Mouse (Mus musculus) heart, postnatal 0 days (tissue): ENCODE data around the gene Chdh. TPM values are rescaled to one million over a fixed set of nuclear protein-coding genes. Genes with fewer than 3 reads are reported as not detected.

Source experiments
- ATAC-seq: fragments of 200-750 bp; cut with Nextera tagmentation; 2 replicates; pipeline ENCODE4 v1.8.0; 2017; ENCODE audit warnings: low read depth, moderate number of reproducible peaks, moderate library complexity; ENCODE audit not compliant: insufficient read depth
- DNase-seq: peaks from one replicate; pipeline ENCODE4 v3.0.0-alpha.2; 2016; ENCODE audit warnings: low spot score
- H3K27ac ChIP-seq: fragments of 300-500 bp; sonication (generic); 2 replicates; pipeline ENCODE4 v1.5.1; 2014; ENCODE audit warnings: low read depth, mild to moderate bottlenecking
- H3K27me3 ChIP-seq: fragments of 300-500 bp; sonication (generic); 2 replicates; pipeline ENCODE4 v1.6.1; 2014; ENCODE audit warnings: low read length, mixed read lengths; ENCODE audit not compliant: control insufficient read depth, insufficient read depth
- H3K36me3 ChIP-seq: fragments of 300-500 bp; sonication (generic); replicated peaks from 2 replicates; pipeline ENCODE4 v1.6.1; 2014; ENCODE audit warnings: low read length, mixed read lengths; ENCODE audit not compliant: control insufficient read depth, insufficient read depth
- H3K4me1 ChIP-seq: fragments of 300-500 bp; sonication (generic); 2 replicates; pipeline ENCODE4 v1.6.1; 2014; ENCODE audit warnings: antibody characterized with exemption; ENCODE audit not compliant: control insufficient read depth, insufficient read depth
- H3K4me2 ChIP-seq: fragments of 300-500 bp; sonication (generic); 2 replicates; pipeline ENCODE4 v1.6.1; 2014; ENCODE audit warnings: low read depth, mild to moderate bottlenecking, low read length, moderate library complexity
- H3K4me3 ChIP-seq: fragments of 300-500 bp; sonication (generic); 2 replicates; pipeline ENCODE4 v1.5.1; 2014; ENCODE audit warnings: low read depth, low read length
- H3K9ac ChIP-seq: fragments of 300-500 bp; sonication (generic); replicated peaks from 2 replicates; pipeline ENCODE4 v1.6.1; 2014; ENCODE audit warnings: low read depth, low read length, mixed read lengths
- H3K9me3 ChIP-seq: fragments of 300-500 bp; sonication (generic); replicated peaks from 2 replicates; pipeline ENCODE4 v1.6.1; 2016; ENCODE audit warnings: low read length; ENCODE audit not compliant: control insufficient read depth
- CTCF ChIP-seq: IDR thresholded peaks from 2 replicates; pipeline ENCODE4 v1.5.1; 2016; ENCODE audit warnings: antibody characterized with exemption, control low read depth, low read depth
- EP300 ChIP-seq: IDR thresholded peaks from 2 replicates; pipeline ENCODE4 v1.6.1; 2016; ENCODE audit warnings: antibody characterized with exemption, low read depth
- WGBS: fragments of 180-500 bp; shearing (Covaris S2); extraction: QIAGEN DNeasy Blood & Tissue Kit; methylation state at CpG from one replicate; pipeline ENCODE4 v1.1.7; 2014; 5-methylcytosine and 5-hydroxymethylcytosine counted together
- polyA plus RNA-seq: library from polyadenylated mRNA; unstranded; fragments of >200 nt; fragmentation: Nextera tagmentation; extraction: Ambion mirVana; gene quantifications from 2 replicates; pipeline ENCODE4 v1.2.1, GENCODE M21; 2015
- total RNA-seq: library from RNA; depleted of rRNA; stranded (reverse); fragments of >200 nt; gene quantifications from 2 replicates; pipeline ENCODE4 v1.2.3, GENCODE M21; 2014; ENCODE audit warnings: low replicate concordance

Chdh gene
- total and polyA plus RNA-seq, 2 experiments from 2014 or later = not detected

DNA sequence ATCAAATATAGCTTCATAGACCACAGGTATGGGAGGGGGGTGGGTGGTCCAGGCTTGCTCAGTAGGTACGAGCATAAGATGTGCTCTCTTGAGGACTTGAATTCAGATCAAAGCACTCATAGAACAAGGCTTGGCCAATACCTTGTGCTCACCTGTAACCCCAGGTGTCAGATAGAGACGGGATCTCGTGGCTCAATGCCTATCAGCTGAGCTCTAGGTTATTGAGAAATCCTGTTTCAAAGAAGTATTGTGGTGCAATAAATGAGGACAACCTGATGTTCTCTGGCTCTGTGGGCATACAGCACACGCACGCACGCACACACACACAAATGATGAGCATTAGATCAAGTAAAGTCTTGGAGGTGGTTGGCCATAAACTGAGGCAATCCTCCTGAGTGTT is 31.9 kb upstream of the Chdh start:
- 88% methylated on average over 6 of the region's 6 CpGs for WGBS

GRCm38 (mm10) chr14:29978254-29979204 is 30.3 kb upstream of the Chdh start, which contains the start of gene Actr8:
Gene Actr8 (plus strand): TSS chr14:29978337.
- peaks cover 50% of the 10 kb centered on the region for H3K36me3 ChIP-seq
- no peaks in the 10 kb centered on the region for H3K27me3 ChIP-seq
- peak within 1 kb of the TSS; percentile 92 for H3K27ac ChIP-seq
- H3K4me1 ChIP-seq = peaks cover 8% of the 10 kb centered on the region; the same call in 1 of the 2 replicates
- peak; percentile 96 for ATAC-seq
- H3K9ac ChIP-seq = peak within 1 kb of the TSS; percentile 80
- 1% methylated on average over 44 of the region's 44 CpGs for WGBS
- DNase-seq = peak; percentile 90
- TF ChIP-seq CTCF (no peak), EP300 (peak; percentile 74; the same call in 1 of the 2 replicates)
- peak within 1 kb of the TSS; percentile 78 for H3K4me3 ChIP-seq
- peak within 1 kb of the TSS; percentile 77 for H3K4me2 ChIP-seq
- H3K9me3 ChIP-seq = no peaks in the 10 kb centered on the region

More for the DNA sequence above, 31.9 kb upstream of the Chdh start:
- Histone ChIP-seq H3K9me3 (no peaks in the 10 kb centered on the region), H3K4me1 (peaks cover 8% of the 10 kb centered on the region; the same call in 1 of the 2 replicates), H3K4me2 (no peak overlapping the region), H3K4me3 (no peak overlapping the region), H3K27me3 (no peaks in the 10 kb centered on the region), H3K36me3 (peaks cover 50% of the 10 kb centered on the region), H3K9ac (no peak overlapping the region), H3K27ac (no peak overlapping the region)
- TF ChIP-seq EP300 = no peak
- no peak for TF ChIP-seq CTCF
- ATAC-seq (no peak), DNase-seq (no peak)

DNA sequence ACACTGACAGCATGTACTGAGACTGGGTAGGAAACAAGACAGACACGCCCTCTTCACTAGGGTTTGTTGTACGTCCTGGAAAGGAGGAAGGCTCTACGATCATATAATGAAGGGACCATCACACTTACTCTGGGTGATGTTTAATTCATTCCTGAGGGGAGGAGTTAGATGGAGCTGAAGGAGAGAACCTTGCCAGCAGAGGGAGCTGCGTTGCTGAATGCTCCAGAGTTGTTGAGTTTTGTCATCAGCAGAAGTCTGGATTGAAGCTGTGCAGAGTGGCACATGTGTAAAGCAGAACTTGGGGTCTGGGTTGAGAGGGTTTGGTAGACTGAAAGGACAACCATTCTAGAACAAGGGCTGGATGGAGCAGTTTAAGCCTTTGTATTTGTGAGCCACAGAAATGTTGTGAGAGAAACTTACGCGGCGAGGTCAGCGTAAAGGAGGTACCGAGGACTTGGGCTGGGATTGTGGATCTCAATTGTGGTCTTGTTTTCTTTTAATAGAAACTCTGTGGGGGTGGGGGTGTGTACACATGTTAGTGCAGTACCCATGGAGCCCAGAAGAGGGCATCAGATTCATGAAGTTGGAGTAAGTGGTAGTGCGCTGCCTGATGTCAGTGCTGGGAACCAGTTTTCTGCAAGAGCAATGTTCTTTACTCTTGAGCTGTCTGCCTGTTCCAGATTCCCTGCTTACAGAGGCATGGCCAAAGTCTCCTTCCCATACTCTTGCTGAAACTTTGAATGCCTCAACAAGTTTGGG is 28.2 kb upstream of the Chdh start:
- DNase-seq (no peak), ATAC-seq (no peak)
- H3K4me2 ChIP-seq = no peak overlapping the region
- no peaks in the 10 kb centered on the region for H3K9me3 ChIP-seq
- no peak overlapping the region for H3K27ac ChIP-seq
- H3K4me3 ChIP-seq = no peak overlapping the region
- WGBS = 92% methylated on average over 10 of the region's 10 CpGs
- peaks cover 8% of the 10 kb centered on the region; the same call in 1 of the 2 replicates for H3K4me1 ChIP-seq
- no peak overlapping the region for H3K9ac ChIP-seq
- H3K27me3 ChIP-seq = no peaks in the 10 kb centered on the region
- TF ChIP-seq CTCF (peak; percentile 39), EP300 (no peak)
- H3K36me3 ChIP-seq = peaks cover 55% of the 10 kb centered on the region

GRCm38 (mm10) chr14:29986096-29986495 is 22.7 kb upstream of the Chdh start:
- Histone ChIP-seq H3K27ac (no peak overlapping the region), H3K9me3 (no peaks in the 10 kb centered on the region), H3K4me3 (no peak overlapping the region), H3K9ac (no peak overlapping the region), H3K27me3 (no peaks in the 10 kb centered on the region), H3K4me2 (no peak overlapping the region), H3K4me1 (no peaks in the 10 kb centered on the region), H3K36me3 (peaks cover 99% of the 10 kb centered on the region)
- 80% methylated on average over 4 of the region's 4 CpGs for WGBS
- ATAC-seq (no peak), DNase-seq (no peak)
- TF ChIP-seq CTCF (no peak), EP300 (no peak)

GRCm38 (mm10) chr14:29987276-29987675 is 21.5 kb upstream of the Chdh start:
- Histone ChIP-seq H3K4me3 (no peak overlapping the region), H3K9ac (no peak overlapping the region), H3K4me1 (no peaks in the 10 kb centered on the region), H3K27ac (no peak overlapping the region), H3K27me3 (no peaks in the 10 kb centered on the region), H3K36me3 (peaks cover 100% of the 10 kb centered on the region), H3K9me3 (no peaks in the 10 kb centered on the region), H3K4me2 (no peak overlapping the region)
- TF ChIP-seq EP300 (no peak), CTCF (no peak)
- ATAC-seq (no peak), DNase-seq (no peak)
- WGBS = 88% methylated on average over 6 of the region's 6 CpGs
